ENCODE assay signal across 27 mouse cellular contexts in the genomic region with DNA sequence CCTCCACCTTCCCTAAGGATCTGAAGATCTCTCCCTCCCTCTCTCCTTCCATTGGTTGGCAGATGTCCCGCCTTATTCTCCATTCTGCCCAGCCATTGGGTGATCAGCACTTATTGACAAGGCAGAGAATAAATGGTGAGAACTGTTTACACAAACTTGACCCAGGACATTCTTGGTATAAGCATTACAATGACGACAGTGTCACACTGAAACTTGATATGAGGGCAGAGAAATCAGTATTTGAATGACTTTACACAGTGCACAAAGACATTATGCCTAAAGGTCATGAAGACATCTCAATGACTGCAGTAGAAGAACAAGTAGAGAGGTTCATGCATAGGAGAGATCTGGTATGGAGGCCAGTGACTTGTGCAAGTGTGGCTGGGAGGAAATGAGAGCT. TPM values are rescaled to one million over a fixed set of nuclear protein-coding genes. Genes with fewer than 3 reads are reported as not detected.
DNase-seq lines count a peak whose midpoint lies in the region; TF ChIP-seq lines count a peak whose summit lies in the region.
"Had no signal": no experiment of that assay in that cellular context is flagged by ENCODE, and none has a peak within 500 bp of the region (broad histone marks: within the 10 kb centered on the region; RNA-seq: fewer than 3 reads in every experiment).

No protein-coding gene starts in this region.

- peak; percentile 39 for DNase-seq in heart, adult 11 months
- no peak for DNase-seq in heart, postnatal 10 days
- no peak for DNase-seq in ES-E14 (ENCODE audit: low read depth, low spot score)
- DNase-seq in ZHBTc4 (ENCODE audit: low read depth, low spot score) = peak; percentile 75
- no peak for DNase-seq in retina, embryonic 14.5 days (ENCODE audit: low spot score)
- no peak for DNase-seq in cerebellum, adult 11-12 months
- DNase-seq: adrenal gland, adult 2 months; adrenal gland, postnatal 10 days; adrenal gland, postnatal 25 days; B cell, adult 2 months; cerebellum, adult 11 months; cerebellum, adult 2 months; cerebellum, adult 9-10 months; cerebellum, postnatal 10 days; cerebellum, postnatal 25 days; forebrain, postnatal 0 days had no signal

- TF ChIP-seq EP300 in ES-Bruce4 (IDR thresholded peaks at IDR 0.05; ENCODE audit: insufficient read depth, low read depth, low read length) = no peak

- intact Hi-C loops in heart, postnatal 10 days (cut with DNase I) = no loop called here

- H3K9me3 ChIP-seq in ES-Bruce4 (replicated peaks; ENCODE audit: control insufficient read depth, insufficient read depth, low read length, poor library complexity, severe bottlenecking) = no peaks in the 10 kb centered on the region
- H3K9me3 ChIP-seq in ES-E14 (ENCODE audit: control insufficient read depth, insufficient read depth, low read depth, low read length) = no peaks in the 10 kb centered on the region
- H3K9me3 ChIP-seq: embryonic facial prominence, embryonic 10.5 days; embryonic facial prominence, embryonic 12.5 days; forebrain, embryonic 13.5 days; forebrain, embryonic 15.5 days had no signal

- H3K4me1 ChIP-seq in ES-Bruce4 (ENCODE audit: control insufficient read depth, insufficient read depth, low read length) = peaks cover 6% of the 10 kb centered on the region
- peaks cover 0 to 4% of the 10 kb centered on the region in 2 experiments; a peak in 1 of 4 replicates for H3K4me1 ChIP-seq in ES-E14 (ENCODE audit: control insufficient read depth in 2 of 2, insufficient read depth in 2 of 2, low read length in 2 of 2, poor library complexity in 1 of 2)
- H3K4me1 ChIP-seq: forebrain, embryonic 13.5 days had no signal

- no peak for TF ChIP-seq POLR2A in ES-Bruce4 (IDR thresholded peaks at IDR 0.05; ENCODE audit: insufficient read depth, low read length)

- H3K4me3 ChIP-seq in ES-Bruce4 (ENCODE audit: low read depth, low read length) (0 out of 2 replicates have a peak overlapping the region, but pooled peaks have one; percentile 14), ES-E14 (ENCODE audit: insufficient read depth in 1 of 2, low read depth in 1 of 2, low read length in 2 of 2, poor library complexity in 1 of 2, severe bottlenecking in 1 of 2) (peak overlapping the region in 1 of 2 experiments; percentile 40; a peak in 2 of 4 replicates)
- H3K4me3 ChIP-seq: embryonic facial prominence, embryonic 10.5 days; embryonic facial prominence, embryonic 12.5 days; forebrain, embryonic 13.5 days; forebrain, embryonic 15.5 days had no signal

- no peak overlapping the region for H3K9ac ChIP-seq in ES-Bruce4 (ENCODE audit: low read depth, poor library complexity, severe bottlenecking)
- H3K9ac ChIP-seq in ES-E14 (ENCODE audit: insufficient read depth, low read depth, low read length, poor library complexity, severe bottlenecking) = no peak overlapping the region
- H3K9ac ChIP-seq: embryonic facial prominence, embryonic 12.5 days; forebrain, embryonic 13.5 days; forebrain, embryonic 15.5 days; forebrain, postnatal 0 days had no signal

- H3K27ac ChIP-seq in ES-Bruce4 (ENCODE audit: insufficient read depth, low read length) (no peak overlapping the region), ES-E14 (ENCODE audit: insufficient read depth, low read depth, low read length, poor library complexity, severe bottlenecking) (no peak overlapping the region)
- H3K27ac ChIP-seq: embryonic facial prominence, embryonic 10.5 days; embryonic facial prominence, embryonic 12.5 days; forebrain, embryonic 13.5 days; forebrain, embryonic 15.5 days had no signal

- in situ Hi-C loops in ES-E14 (cut with MboI; ENCODE audit: low sequenced_read_pairs in 2 of 2, unreplicated experiment in 2 of 2) = no loop called here

- H3K36me3 ChIP-seq in ES-Bruce4 (ENCODE audit: control insufficient read depth, insufficient read depth, low read length, poor library complexity, severe bottlenecking) (no peaks in the 10 kb centered on the region), ES-E14 (ENCODE audit: control insufficient read depth, insufficient read depth, low read length, poor library complexity, severe bottlenecking) (no peaks in the 10 kb centered on the region)
- H3K36me3 ChIP-seq: embryonic facial prominence, embryonic 10.5 days; embryonic facial prominence, embryonic 12.5 days; forebrain, embryonic 15.5 days had no signal

- TF ChIP-seq CTCF in ES-Bruce4 (IDR thresholded peaks at IDR 0.05; ENCODE audit: low read depth, low read length) = no peak

- H3K27me3 ChIP-seq in ES-Bruce4 (ENCODE audit: control insufficient read depth, insufficient read depth, low read length, poor library complexity, severe bottlenecking) = no peaks in the 10 kb centered on the region
- H3K27me3 ChIP-seq: CH12.LX; embryonic facial prominence, embryonic 12.5 days; forebrain, embryonic 13.5 days; forebrain, embryonic 15.5 days had no signal

TF ChIP-seq in ES-E14, 5 proteins besides CTCF, POLR2A, EP300 and RAD21:
- TF ChIP-seq CHD2 (IDR thresholded peaks at IDR 0.05; ENCODE audit: low read depth, low read length) (peak; percentile 55; the same call in 1 of the 2 replicates), ZNF384 (IDR thresholded peaks at IDR 0.05; ENCODE audit: low read depth, low read length) (no peak)

RNA-seq across cellular contexts. Expression of a gene that starts 22.0 kb away (rescaled TPM):
- total RNA-seq in heart, postnatal 10 days (2021) = not detected
- not detected in 2 replicates for polyA plus RNA-seq in ES-Bruce4 (2011; ENCODE audit: insufficient read depth, insufficient read length, low read depth, missing spikeins)
- total RNA-seq in ES-E14 (2012; rRNA removed) = not detected in 2 replicates
- total RNA-seq: adrenal gland, adult 2 months; adrenal gland, postnatal 10 days; adrenal gland, postnatal 25 days; CH12.LX; forebrain, postnatal 0 days; MEL had no signal
- polyA plus RNA-seq: adrenal gland, adult 2 months; CD4-positive, CD25-positive, alpha-beta regulatory T cell, adult 4 months; cerebellum, adult 2 months; cortical plate, adult 2 months; embryonic facial prominence, embryonic 10.5 days; embryonic facial prominence, embryonic 12.5 days; embryonic facial prominence, embryonic 14.5 days; forebrain, embryonic 11.5 days had no signal

RNA-seq across cellular contexts. Expression of a gene that starts 35.2 kb away (rescaled TPM):
- 10 to 100 TPM; 30.9 to 34.0 TPM for total RNA-seq in heart, postnatal 10 days (2021)
- polyA plus RNA-seq in ES-Bruce4 (2011; ENCODE audit: insufficient read depth, insufficient read length, low read depth, missing spikeins) = 14.8 and 15.4 TPM in 2 replicates
- total RNA-seq in ES-E14 (2012; rRNA removed) = 5.8 and 7.0 TPM in 2 replicates

Comparison
In these comparisons a context has a peak if more than half of its experiments do, and no peak if none do; other contexts are left out.
1. DNase-seq: peak in heart, adult 11 months (single experiment) and ZHBTc4 (single experiment); none in heart, postnatal 10 days (0 of 2), ES-E14 (single experiment), retina, embryonic 14.5 days (single experiment) and cerebellum, adult 11-12 months (single experiment).